Mouse (Mus musculus): Measurements from ENCODE around the gene Kat14. TPM values are rescaled to one million over a fixed set of nuclear protein-coding genes. Genes with fewer than 3 reads are reported as not detected.
A peak's percentile ranks its signal among the peaks of the same experiment; 100 is the strongest.

Gene Kat14
- polyA plus RNA-seq, 2 experiments: 11.8 to 13.7 TPM

DNA sequence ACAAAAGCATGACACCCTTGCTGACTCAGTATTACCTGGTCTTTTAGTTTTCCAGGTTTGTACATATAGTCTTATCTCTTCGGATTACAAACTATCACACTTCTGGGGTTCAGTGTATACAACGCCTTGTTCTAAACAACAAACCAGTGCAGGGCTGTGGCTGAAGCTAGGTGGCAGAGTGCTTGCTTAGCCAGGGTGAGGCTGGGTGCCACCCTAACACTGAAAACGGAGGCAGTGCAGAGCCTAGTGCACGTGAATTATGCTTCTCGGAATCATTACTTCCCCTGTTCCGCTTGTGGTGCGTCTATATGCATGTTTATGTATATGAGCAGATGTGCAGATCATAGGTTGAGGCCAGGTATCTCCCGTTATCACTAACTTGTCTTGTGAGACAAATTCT, 59.9 kb downstream of the Kat14 start:
- DNase-seq (ENCODE audit: low read depth in 3 of 3, low spot score in 3 of 3) (no peak), ATAC-seq (ENCODE audit: insufficient read depth) (no peak)
- WGBS (ENCODE audit: insufficient replicate concordance): 53% methylated on average over 8 of the region's 8 CpGs
- H3K27me3 ChIP-seq (ENCODE audit: control insufficient read depth, insufficient read depth, low read length): no peaks in the 10 kb centered on the region
- TF ChIP-seq EP300 (IDR thresholded peaks at IDR 0.05; ENCODE audit: low read depth) (no peak), CTCF (IDR thresholded peaks at IDR 0.05; ENCODE audit: low read depth) (no peak)
- no peak overlapping the region for H3K4me2 ChIP-seq (ENCODE audit: low read depth)
- no peaks in the 10 kb centered on the region for H3K9me3 ChIP-seq (ENCODE audit: control insufficient read depth, low read length)
- H3K9ac ChIP-seq (replicated peaks): no peak overlapping the region
- H3K4me1 ChIP-seq (replicated peaks; ENCODE audit: control insufficient read depth in 2 of 2, insufficient read depth in 2 of 2, low read length in 1 of 2): no peaks in the 10 kb centered on the region
- no peak overlapping the region for H3K4me3 ChIP-seq (ENCODE audit: insufficient read depth in 1 of 2, low read depth in 2 of 2, low read length in 2 of 2)
- H3K27ac ChIP-seq: no peak overlapping the region
- no peaks in the 10 kb centered on the region for H3K36me3 ChIP-seq (replicated peaks; ENCODE audit: control insufficient read depth, insufficient read depth, low read depth)

GRCm38 (mm10) chr2:144429171-144429570, 60.4 kb downstream of the Kat14 start:
- no peak for DNase-seq (ENCODE audit: low read depth in 3 of 3, low spot score in 3 of 3)
- ATAC-seq (ENCODE audit: insufficient read depth): no peak
- no peak overlapping the region for H3K9ac ChIP-seq (replicated peaks)
- H3K4me1 ChIP-seq (replicated peaks; ENCODE audit: control insufficient read depth in 2 of 2, insufficient read depth in 2 of 2, low read length in 1 of 2): no peaks in the 10 kb centered on the region
- no peaks in the 10 kb centered on the region for H3K36me3 ChIP-seq (replicated peaks; ENCODE audit: control insufficient read depth, insufficient read depth, low read depth)
- 74% methylated on average over 7 of the region's 7 CpGs for WGBS (ENCODE audit: insufficient replicate concordance)
- H3K4me3 ChIP-seq (ENCODE audit: insufficient read depth in 1 of 2, low read depth in 2 of 2, low read length in 2 of 2): no peak overlapping the region
- no peaks in the 10 kb centered on the region for H3K27me3 ChIP-seq (ENCODE audit: control insufficient read depth, insufficient read depth, low read length)
- no peak overlapping the region for H3K4me2 ChIP-seq (ENCODE audit: low read depth)
- no peaks in the 10 kb centered on the region for H3K9me3 ChIP-seq (ENCODE audit: control insufficient read depth, low read length)
- no peak for TF ChIP-seq EP300 (IDR thresholded peaks at IDR 0.05; ENCODE audit: low read depth)
- no peak for TF ChIP-seq CTCF (IDR thresholded peaks at IDR 0.05; ENCODE audit: low read depth)
- H3K27ac ChIP-seq: no peak overlapping the region

GRCm38 (mm10) chr2:144431286-144431825, 62.6 kb downstream of the Kat14 start:
- Histone ChIP-seq H3K9me3 (ENCODE audit: control insufficient read depth, low read length) (no peaks in the 10 kb centered on the region), H3K36me3 (replicated peaks; ENCODE audit: control insufficient read depth, insufficient read depth, low read depth) (no peaks in the 10 kb centered on the region), H3K27me3 (ENCODE audit: control insufficient read depth, insufficient read depth, low read length) (no peaks in the 10 kb centered on the region), H3K27ac (no peak overlapping the region), H3K9ac (replicated peaks) (no peak overlapping the region), H3K4me2 (ENCODE audit: low read depth) (no peak overlapping the region), H3K4me1 (replicated peaks; ENCODE audit: control insufficient read depth in 2 of 2, insufficient read depth in 2 of 2, low read length in 1 of 2) (no peaks in the 10 kb centered on the region), H3K4me3 (ENCODE audit: insufficient read depth in 1 of 2, low read depth in 2 of 2, low read length in 2 of 2) (no peak overlapping the region)
- DNase-seq (ENCODE audit: low read depth in 3 of 3, low spot score in 3 of 3) (no peak), ATAC-seq (ENCODE audit: insufficient read depth) (no peak)
- TF ChIP-seq EP300 (IDR thresholded peaks at IDR 0.05; ENCODE audit: low read depth) (no peak), CTCF (IDR thresholded peaks at IDR 0.05; ENCODE audit: low read depth) (no peak)
- 51% methylated on average over 5 of the region's 5 CpGs for WGBS (ENCODE audit: insufficient replicate concordance)

GRCm38 (mm10) chr2:144435679-144436078, 66.9 kb downstream of the Kat14 start:
- Histone ChIP-seq H3K4me1 (replicated peaks; ENCODE audit: control insufficient read depth in 2 of 2, insufficient read depth in 2 of 2, low read length in 1 of 2) (no peaks in the 10 kb centered on the region), H3K9ac (replicated peaks) (no peak overlapping the region), H3K27me3 (ENCODE audit: control insufficient read depth, insufficient read depth, low read length) (no peaks in the 10 kb centered on the region), H3K4me2 (ENCODE audit: low read depth) (no peak overlapping the region), H3K9me3 (ENCODE audit: control insufficient read depth, low read length) (no peaks in the 10 kb centered on the region), H3K27ac (no peak overlapping the region), H3K36me3 (replicated peaks; ENCODE audit: control insufficient read depth, insufficient read depth, low read depth) (no peaks in the 10 kb centered on the region), H3K4me3 (ENCODE audit: insufficient read depth in 1 of 2, low read depth in 2 of 2, low read length in 2 of 2) (no peak overlapping the region)
- DNase-seq (ENCODE audit: low read depth in 3 of 3, low spot score in 3 of 3) (no peak), ATAC-seq (ENCODE audit: insufficient read depth) (no peak)
- 75% methylated on average over 10 of the region's 10 CpGs for WGBS (ENCODE audit: insufficient replicate concordance)
- TF ChIP-seq EP300 (IDR thresholded peaks at IDR 0.05; ENCODE audit: low read depth) (no peak), CTCF (IDR thresholded peaks at IDR 0.05; ENCODE audit: low read depth) (no peak)

- Histone ChIP-seq H3K27me3 (ENCODE audit: control insufficient read depth, insufficient read depth, low read length) (no peaks in the 10 kb centered on the region), H3K27ac (no peak overlapping the region), H3K4me1 (replicated peaks; ENCODE audit: control insufficient read depth in 2 of 2, insufficient read depth in 2 of 2, low read length in 1 of 2) (no peaks in the 10 kb centered on the region), H3K9me3 (ENCODE audit: control insufficient read depth, low read length) (no peaks in the 10 kb centered on the region), H3K4me2 (ENCODE audit: low read depth) (no peak overlapping the region), H3K9ac (replicated peaks) (no peak overlapping the region), H3K4me3 (ENCODE audit: insufficient read depth in 1 of 2, low read depth in 2 of 2, low read length in 2 of 2) (no peak overlapping the region), H3K36me3 (replicated peaks; ENCODE audit: control insufficient read depth, insufficient read depth, low read depth) (no peaks in the 10 kb centered on the region)
- WGBS (ENCODE audit: insufficient replicate concordance): 30% methylated on average over 4 of the region's 4 CpGs
- TF ChIP-seq EP300 (IDR thresholded peaks at IDR 0.05; ENCODE audit: low read depth) (no peak), CTCF (IDR thresholded peaks at IDR 0.05; ENCODE audit: low read depth) (peak; percentile 73)
- ATAC-seq (ENCODE audit: insufficient read depth): no peak
- no peak for DNase-seq (ENCODE audit: low read depth in 3 of 3, low spot score in 3 of 3)
Measured at GRCm38 (mm10) chr2:144438424-144438823, 69.6 kb downstream of the Kat14 start.

Data from liver, embryonic 14.5 days (tissue).